Mouse (Mus musculus) kidney, postnatal 0 days (tissue): ENCODE data around the gene Prkce. TPM values are rescaled to one million over a fixed set of nuclear protein-coding genes. Genes with fewer than 3 reads are reported as not detected.
A peak's percentile ranks its signal among the peaks of the same experiment; 100 is the strongest.

Experiments used
- ATAC-seq: fragments of 200-750 bp; cut with Nextera tagmentation; replicated peaks from 2 replicates; pipeline ENCODE4 v1.8.0; 2017; ENCODE audit warnings: low read depth, moderate number of reproducible peaks, moderate TSS enrichment, moderate library complexity; ENCODE audit not compliant: low FRiP score
- DNase-seq: peaks from one replicate; pipeline ENCODE4 v3.0.0-alpha.2; 2016; ENCODE audit warnings: low spot score
- H3K27ac ChIP-seq: fragments of 300-500 bp; sonication (generic); 2 replicates; pipeline ENCODE4 v1.5.1; 2014; ENCODE audit warnings: mild to moderate bottlenecking
- H3K27me3 ChIP-seq: fragments of 300-500 bp; sonication (generic); 2 replicates; pipeline ENCODE4 v1.6.1; 2014; ENCODE audit warnings: low read length, mixed read lengths; ENCODE audit not compliant: insufficient read depth
- H3K36me3 ChIP-seq: fragments of 300-500 bp; sonication (generic); 2 replicates; pipeline ENCODE4 v1.6.1; 2014; ENCODE audit warnings: low read length, mixed read lengths; ENCODE audit not compliant: insufficient read depth
- H3K4me1 ChIP-seq: fragments of 300-500 bp; sonication (generic); replicated peaks from 2 replicates; pipeline ENCODE4 v1.6.1; 2014; ENCODE audit warnings: antibody characterized with exemption, low read length, mixed read lengths; ENCODE audit not compliant: insufficient read depth
- H3K4me2 ChIP-seq: fragments of 300-500 bp; sonication (generic); 2 replicates; pipeline ENCODE4 v1.6.1; 2014; ENCODE audit warnings: mild to moderate bottlenecking, low read length, moderate library complexity, mixed read lengths
- H3K4me3 ChIP-seq: fragments of 300-500 bp; sonication (generic); replicated peaks from 2 replicates; pipeline ENCODE4 v1.5.1; 2014; ENCODE audit warnings: low read depth, low read length
- H3K9ac ChIP-seq: fragments of 300-500 bp; sonication (generic); 2 replicates; pipeline ENCODE4 v1.6.1; 2014; ENCODE audit warnings: low read depth, low read length
- H3K9me3 ChIP-seq: fragments of 300-500 bp; sonication (generic); replicated peaks from 2 replicates; pipeline ENCODE4 v1.6.1; 2016; ENCODE audit warnings: low read length, inconsistent platforms, mixed read lengths
- CTCF ChIP-seq: IDR thresholded peaks from 2 replicates; pipeline ENCODE4 v1.5.1; 2016; ENCODE audit warnings: antibody characterized with exemption, low read depth, mild to moderate bottlenecking, moderate library complexity
- WGBS: fragments of 180-500 bp; shearing (Covaris S2); extraction: QIAGEN DNeasy Blood & Tissue Kit; methylation state at CpG from one replicate; pipeline ENCODE4 v1.1.7; 2014; 5-methylcytosine and 5-hydroxymethylcytosine counted together
- polyA plus RNA-seq: library from polyadenylated mRNA; unstranded; fragments of >200 nt; fragmentation: Nextera tagmentation; extraction: Ambion mirVana; gene quantifications from 2 replicates; pipeline ENCODE4 v1.2.1, GENCODE M21; 2015

Gene Prkce
- polyA plus RNA-seq, 1 experiment from 2014 or later: 6.0 TPM

DNA sequence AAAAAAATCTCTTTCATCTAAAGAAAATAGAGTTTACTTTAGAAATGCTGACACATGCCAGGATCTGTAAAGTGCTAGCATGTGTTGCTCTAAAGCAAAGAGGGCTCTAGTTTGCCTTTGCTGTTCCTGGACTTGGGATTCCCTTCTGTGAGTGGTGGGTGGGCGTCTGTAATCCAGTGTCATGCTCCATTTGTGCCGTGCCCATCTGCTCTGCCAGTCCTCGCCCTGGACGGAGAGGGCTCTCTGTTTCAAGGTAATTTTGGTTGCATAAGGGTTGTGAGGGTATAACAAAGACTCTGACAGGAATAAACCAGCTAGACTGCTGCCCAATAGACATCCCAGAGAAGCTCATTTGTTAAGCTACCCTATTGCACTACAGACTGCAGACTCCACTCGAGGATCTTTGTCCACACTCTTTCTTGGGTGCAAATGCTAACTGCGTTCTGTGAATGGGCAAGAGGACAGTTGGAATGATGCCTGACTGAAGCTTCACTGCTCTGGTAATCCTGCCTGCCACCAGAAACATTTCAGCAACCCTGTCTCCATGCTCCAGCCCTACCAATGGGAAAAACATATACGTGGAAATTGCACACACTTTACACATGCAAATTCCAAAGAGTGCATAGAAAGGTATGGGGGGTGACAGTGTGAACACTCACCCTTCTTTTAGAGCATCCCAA lies 188.3 kb downstream of the Prkce start:
- H3K4me2 ChIP-seq: no peak overlapping the region
- ATAC-seq (no peak), DNase-seq (no peak)
- H3K9ac ChIP-seq: no peak overlapping the region
- no peak for TF ChIP-seq CTCF
- no peak overlapping the region for H3K4me3 ChIP-seq
- H3K27me3 ChIP-seq: no peaks in the 10 kb centered on the region
- no peaks in the 10 kb centered on the region for H3K9me3 ChIP-seq
- H3K36me3 ChIP-seq: no peaks in the 10 kb centered on the region
- H3K27ac ChIP-seq: no peak overlapping the region
- 63% methylated on average over 7 of the region's 7 CpGs for WGBS
- peaks cover 15% of the 10 kb centered on the region for H3K4me1 ChIP-seq

GRCm38 (mm10) chr17:86358388-86358787 lies 190.8 kb downstream of the Prkce start:
- no peak for ATAC-seq
- H3K9ac ChIP-seq: no peak overlapping the region

GRCm38 (mm10) chr17:86358847-86359246 lies 191.3 kb downstream of the Prkce start:
- no peak for TF ChIP-seq CTCF
- Histone ChIP-seq H3K36me3 (no peaks in the 10 kb centered on the region), H3K4me3 (no peak overlapping the region), H3K4me1 (no peaks in the 10 kb centered on the region), H3K9ac (no peak overlapping the region), H3K27me3 (no peaks in the 10 kb centered on the region), H3K9me3 (no peaks in the 10 kb centered on the region), H3K27ac (no peak overlapping the region), H3K4me2 (no peak overlapping the region)
- WGBS: 55% methylated on average over 4 of the region's 4 CpGs
- ATAC-seq (no peak), DNase-seq (no peak)

More at GRCm38 (mm10) chr17:86358388-86358787, 190.8 kb downstream of the Prkce start:
- Histone ChIP-seq H3K27ac (no peak overlapping the region), H3K9me3 (no peaks in the 10 kb centered on the region), H3K4me3 (no peak overlapping the region), H3K4me1 (no peaks in the 10 kb centered on the region), H3K36me3 (no peaks in the 10 kb centered on the region), H3K4me2 (no peak overlapping the region), H3K27me3 (no peaks in the 10 kb centered on the region)
- 26% methylated on average over 5 of the region's 5 CpGs for WGBS
- DNase-seq: no peak
- TF ChIP-seq CTCF: no peak

- Histone ChIP-seq H3K27me3 (no peaks in the 10 kb centered on the region), H3K4me2 (no peak overlapping the region), H3K4me1 (peaks cover 8% of the 10 kb centered on the region), H3K9ac (no peak overlapping the region), H3K4me3 (no peak overlapping the region), H3K9me3 (no peaks in the 10 kb centered on the region), H3K27ac (no peak overlapping the region), H3K36me3 (no peaks in the 10 kb centered on the region)
- TF ChIP-seq CTCF: no peak
- ATAC-seq (no peak), DNase-seq (no peak)
- 96% methylated on average over 3 of the region's 3 CpGs for WGBS
Observed at GRCm38 (mm10) chr17:86360849-86361248, 193.3 kb downstream of the Prkce start.

DNA sequence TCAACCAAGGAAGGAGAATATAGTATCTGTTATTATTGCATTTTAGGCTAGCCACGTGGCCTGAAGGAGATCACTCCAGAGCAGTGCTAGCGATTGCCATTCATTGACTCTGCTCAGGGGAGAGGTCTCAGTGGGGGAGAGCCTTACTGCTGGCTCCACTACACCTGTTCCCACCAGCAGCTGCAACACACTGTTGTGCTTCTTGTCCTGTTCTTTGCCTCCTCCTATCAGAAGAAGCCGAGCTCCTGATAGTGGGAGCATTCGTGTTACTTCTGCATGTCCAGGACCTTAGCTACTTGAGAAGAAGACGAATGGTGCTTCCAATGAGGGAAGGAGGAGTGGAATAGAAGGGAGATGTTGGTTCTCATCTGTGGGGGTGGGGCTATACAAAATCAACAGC lies 195.8 kb downstream of the Prkce start:
- H3K27ac ChIP-seq: no peak overlapping the region
- ATAC-seq (no peak), DNase-seq (no peak)
- H3K4me1 ChIP-seq: peaks cover 14% of the 10 kb centered on the region
- no peaks in the 10 kb centered on the region for H3K9me3 ChIP-seq
- no peak overlapping the region for H3K4me2 ChIP-seq
- H3K9ac ChIP-seq: no peak overlapping the region
- TF ChIP-seq CTCF: no peak
- H3K36me3 ChIP-seq: no peaks in the 10 kb centered on the region
- H3K4me3 ChIP-seq: no peak overlapping the region
- 52% methylated on average over 5 of the region's 5 CpGs for WGBS
- H3K27me3 ChIP-seq: no peaks in the 10 kb centered on the region

DNA sequence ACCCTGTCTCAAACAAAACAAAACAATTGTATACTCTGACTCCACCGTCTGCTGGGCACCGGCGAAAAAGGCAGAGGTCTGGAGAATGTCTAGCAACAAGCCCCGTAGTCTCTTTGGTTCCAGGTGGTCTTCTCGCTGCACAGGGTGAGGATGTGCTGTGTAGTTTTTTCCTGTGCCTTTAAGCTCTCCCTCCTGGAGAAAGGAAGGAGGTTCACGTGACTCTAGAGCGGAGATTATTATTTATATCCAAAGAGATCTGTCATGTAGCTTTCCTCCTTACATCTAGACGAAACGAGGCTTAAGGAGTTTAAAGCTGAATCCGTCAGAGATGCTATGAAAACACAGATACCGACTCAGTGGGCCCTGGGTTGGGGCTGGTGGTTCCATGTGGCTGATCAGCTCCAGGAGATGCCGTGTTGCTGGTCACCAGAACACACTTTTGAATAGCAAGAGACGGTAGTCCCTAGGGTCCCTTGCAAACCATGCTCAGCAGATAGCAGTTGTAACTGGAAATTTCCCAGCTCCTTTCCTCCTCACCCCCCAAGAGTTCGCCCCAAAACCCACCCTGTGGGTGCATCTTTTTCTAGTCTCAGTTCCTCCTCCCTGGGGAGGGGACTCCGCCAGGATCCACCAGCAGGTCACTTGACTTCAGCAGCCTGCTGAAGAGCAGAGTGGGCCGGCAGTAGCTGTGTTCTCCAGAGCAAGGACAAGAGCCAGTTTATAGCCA lies 196.9 kb downstream of the Prkce start:
- H3K4me2 ChIP-seq: peak overlapping the region; percentile 32; the same call in 1 of the 2 replicates
- DNase-seq (peak; percentile 67), ATAC-seq (no peak)
- WGBS: 32% methylated on average over 16 of the region's 16 CpGs
- H3K9ac ChIP-seq: no peak overlapping the region
- H3K9me3 ChIP-seq: no peaks in the 10 kb centered on the region
- H3K4me1 ChIP-seq: peaks cover 14% of the 10 kb centered on the region
- no peaks in the 10 kb centered on the region for H3K36me3 ChIP-seq
- H3K27ac ChIP-seq: 0 out of 2 replicates have a peak overlapping the region, but pooled peaks have one; percentile 36
- H3K27me3 ChIP-seq: no peaks in the 10 kb centered on the region
- H3K4me3 ChIP-seq: no peak overlapping the region
- TF ChIP-seq CTCF: no peak
